ENCODE assay signal across 18 mouse cellular contexts in the genomic region with DNA sequence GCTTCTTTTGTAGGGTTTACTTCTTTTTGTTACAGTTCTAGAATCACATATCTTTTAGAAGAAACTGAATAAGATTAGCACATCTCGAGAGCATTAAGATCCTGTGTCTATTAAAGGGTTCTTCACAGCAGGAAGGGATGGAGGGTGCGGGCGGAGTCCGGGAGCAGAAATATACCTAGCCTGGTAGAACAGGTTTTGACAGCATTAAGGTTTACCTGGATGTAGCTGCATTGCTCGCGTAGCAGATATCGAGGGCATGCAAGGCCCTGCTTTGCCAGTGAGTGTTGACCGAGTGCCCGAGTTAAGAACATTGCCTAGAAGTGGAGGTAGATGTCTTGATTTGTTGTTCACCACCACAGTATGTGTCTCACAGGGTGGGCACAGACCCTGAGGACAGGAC. TPM values are rescaled to one million over a fixed set of nuclear protein-coding genes. Genes with fewer than 3 reads are reported as not detected.
DNase-seq lines count a peak whose midpoint lies in the region; ATAC-seq and TF ChIP-seq lines count a peak whose summit lies in the region.
"Had no signal": no experiment of that assay in that cellular context is flagged by ENCODE, and none has a peak within 500 bp of the region (broad histone marks: within the 10 kb centered on the region; RNA-seq: fewer than 3 reads in every experiment).

No protein-coding gene starts in this region.

- 95% methylated on average over 9 of the region's 9 CpGs for WGBS in kidney, adult 2 months
- 89% methylated on average over 9 of the region's 9 CpGs for WGBS in kidney, embryonic 15.5 days
- 37% methylated on average over 9 of the region's 9 CpGs for WGBS in small intestine, adult 2 months

- TF ChIP-seq CTCF in gastrocnemius, adult 2 months (IDR thresholded peaks at IDR 0.05): no peak
- TF ChIP-seq CTCF in kidney, adult 2 months (conservative IDR thresholded peaks at IDR 0.05; ENCODE audit: insufficient read depth, insufficient read length, low read depth, low read length): no peak
- no peak for TF ChIP-seq CTCF in small intestine, adult 2 months (IDR thresholded peaks at IDR 0.05; ENCODE audit: extremely low read depth, insufficient read length, insufficient replicate concordance, low read depth, low read length)

- peak overlapping the region; percentile 84 for H3K27ac ChIP-seq in gastrocnemius, adult 2 months
- H3K27ac ChIP-seq in kidney, adult 2 months (ENCODE audit: insufficient read depth, low read depth, low read length): peak overlapping the region; percentile 8
- no peak overlapping the region for H3K27ac ChIP-seq in kidney, embryonic 15.5 days
- H3K27ac ChIP-seq in brown adipose tissue, adult 24 weeks (replicated peaks; ENCODE audit: low read depth, low read length): peak overlapping the region; percentile 76
- H3K27ac ChIP-seq in small intestine, adult 2 months (ENCODE audit: insufficient read depth, low read depth, low read length): peak overlapping the region; percentile 7; the same call in 1 of the 2 replicates
- H3K27ac ChIP-seq: embryonic facial prominence, embryonic 12.5 days; forebrain, embryonic 15.5 days; hindbrain, embryonic 15.5 days had no signal

- H3K4me2 ChIP-seq in kidney, embryonic 15.5 days: no peak overlapping the region
- H3K4me2 ChIP-seq: embryonic facial prominence, embryonic 12.5 days; forebrain, embryonic 15.5 days; heart, embryonic 12.5 days; hindbrain, embryonic 15.5 days had no signal

- no peak overlapping the region for H3K4me3 ChIP-seq in gastrocnemius, adult 2 months
- no peak overlapping the region for H3K4me3 ChIP-seq in kidney, adult 2 months (ENCODE audit: insufficient read depth, low read depth, low read length)
- H3K4me3 ChIP-seq in kidney, embryonic 15.5 days (replicated peaks): no peak overlapping the region
- H3K4me3 ChIP-seq in brown adipose tissue, adult 24 weeks (ENCODE audit: insufficient read depth, low read depth, low read length): no peak overlapping the region
- H3K4me3 ChIP-seq in small intestine, adult 2 months (ENCODE audit: low read depth, low read length): no peak overlapping the region
- H3K4me3 ChIP-seq: embryonic facial prominence, embryonic 12.5 days; forebrain, embryonic 15.5 days; heart, embryonic 12.5 days; hindbrain, embryonic 15.5 days had no signal

- no peaks in the 10 kb centered on the region for H3K36me3 ChIP-seq in kidney, adult 2 months (ENCODE audit: control insufficient read depth, insufficient read depth, low read length)
- no peaks in the 10 kb centered on the region for H3K36me3 ChIP-seq in kidney, embryonic 15.5 days
- H3K36me3 ChIP-seq in small intestine, adult 2 months (ENCODE audit: control insufficient read depth, insufficient read depth, low read length): no peaks in the 10 kb centered on the region
- H3K36me3 ChIP-seq: embryonic facial prominence, embryonic 12.5 days; forebrain, embryonic 15.5 days; G1E; heart, embryonic 12.5 days; hindbrain, embryonic 15.5 days had no signal

- peaks cover 17% of the 10 kb centered on the region for H3K4me1 ChIP-seq in kidney, adult 2 months (ENCODE audit: control insufficient read depth, insufficient read depth, low read length)
- 0 out of 2 replicates have a peak, but pooled peaks cover 5% of the 10 kb centered on the region for H3K4me1 ChIP-seq in kidney, embryonic 15.5 days
- peaks cover 11% of the 10 kb centered on the region for H3K4me1 ChIP-seq in brown adipose tissue, adult 24 weeks (ENCODE audit: control insufficient read depth, insufficient read depth, insufficient read length, low read length)
- peaks cover 11% of the 10 kb centered on the region; the same call in 1 of the 2 replicates for H3K4me1 ChIP-seq in small intestine, adult 2 months (ENCODE audit: control insufficient read depth, insufficient read depth, insufficient read length, low read length)
- H3K4me1 ChIP-seq: embryonic facial prominence, embryonic 12.5 days; forebrain, embryonic 15.5 days; hindbrain, embryonic 15.5 days had no signal

- no peaks in the 10 kb centered on the region for H3K9me3 ChIP-seq in kidney, embryonic 15.5 days (replicated peaks)
- H3K9me3 ChIP-seq: embryonic facial prominence, embryonic 12.5 days; forebrain, embryonic 15.5 days; G1E; hindbrain, embryonic 15.5 days had no signal

- H3K9ac ChIP-seq in kidney, embryonic 15.5 days: no peak overlapping the region
- H3K9ac ChIP-seq: embryonic facial prominence, embryonic 12.5 days; forebrain, embryonic 15.5 days; heart, embryonic 12.5 days; hindbrain, embryonic 15.5 days had no signal

- no peak for ATAC-seq in kidney, embryonic 15.5 days (replicated peaks; ENCODE audit: low FRiP score)
- ATAC-seq: CD4-positive, CD25-positive, alpha-beta regulatory T cell, adult 4 months; forebrain, embryonic 15.5 days had no signal

- H3K27me3 ChIP-seq in kidney, adult 2 months (replicated peaks; ENCODE audit: control insufficient read depth, insufficient read depth, low read length): no peaks in the 10 kb centered on the region
- H3K27me3 ChIP-seq in kidney, embryonic 15.5 days: peaks cover 16% of the 10 kb centered on the region
- H3K27me3 ChIP-seq in small intestine, adult 2 months (ENCODE audit: control insufficient read depth, insufficient read depth, low read length): no peaks in the 10 kb centered on the region

- no peak for TF ChIP-seq POLR2A in kidney, adult 2 months (IDR thresholded peaks at IDR 0.05; ENCODE audit: low read depth, low read length)
- TF ChIP-seq POLR2A in small intestine, adult 2 months (IDR thresholded peaks at IDR 0.05; ENCODE audit: low read depth, low read length): no peak

- no peak for DNase-seq in gastrocnemius, adult 2 months
- no peak for DNase-seq in gastrocnemius, postnatal 25 days
- no peak for DNase-seq in kidney, adult 2 months
- DNase-seq in thymus, postnatal 14 days: no peak
- DNase-seq: adrenal gland, adult 8-10 months; cerebellum, adult 11 months; cerebellum, adult 9-10 months; cerebellum, postnatal 25 days; gastrocnemius, postnatal 10 days had no signal

- intact Hi-C loops in gastrocnemius, adult 2 months (cut with DNase I): no loop called here

RNA-seq across cellular contexts. Expression of a gene that starts 5.7 kb away (rescaled TPM):
- 10 to 100 TPM; 51.3 to 67.3 TPM for total RNA-seq in gastrocnemius, adult 2 months (2021)
- 10 to 100 TPM; 33.3 to 43.8 TPM for total RNA-seq in gastrocnemius, postnatal 25 days (2021)
- 25.2 and 28.8 TPM in 2 replicates for polyA plus RNA-seq in kidney, adult 2 months (2012; rRNA removed)
- polyA plus RNA-seq in kidney, embryonic 15.5 days (2015; fragmentation: Nextera tagmentation; extraction: Ambion mirVana): 23.2 and 23.4 TPM in 2 replicates
- 15.8 and 18.1 TPM in 2 replicates for polyA plus RNA-seq in brown adipose tissue, adult 24 weeks (2012; ENCODE audit: insufficient read depth, insufficient read length, missing spikeins)
- polyA plus RNA-seq in small intestine, adult 2 months (2012; rRNA removed): 2.3 and 5.3 TPM in 2 replicates
